Mouse (Mus musculus) naive thymus-derived CD4-positive, alpha-beta T cell, adult 2 months (primary cell): Measurements from ENCODE around the gene Mbtps1.
A peak's percentile ranks its signal among the peaks of the same experiment; 100 is the strongest.

Experiments used
- DNase-seq: peaks from one replicate; pipeline ENCODE4 v3.0.0-alpha.2; 2011; ENCODE audit warnings: low read depth

The Mbtps1 gene

GRCm38 (mm10) chr8:119557821-119558602 is 523 bp downstream of the Mbtps1 start:
- DNase-seq: no peak

DNA sequence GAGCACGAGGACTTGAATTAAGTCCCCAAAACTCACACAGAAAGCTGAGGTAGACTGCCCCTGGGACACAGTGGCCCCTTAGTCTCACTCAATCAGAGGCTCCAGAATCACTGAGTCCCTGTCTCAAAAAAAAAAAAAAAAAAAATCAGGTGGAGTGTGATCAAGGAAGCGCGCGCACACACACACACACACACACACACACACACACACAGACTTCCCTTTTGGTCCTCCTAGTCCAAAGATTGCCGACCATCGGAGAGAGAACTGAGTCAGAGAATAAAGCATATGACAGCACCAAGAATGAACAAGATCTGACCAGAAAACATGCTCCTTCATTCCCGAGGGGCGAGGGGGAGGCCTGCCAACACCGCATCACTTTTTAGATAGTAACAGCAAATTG is 1.4 kb downstream of the Mbtps1 start:
- DNase-seq: no peak

DNA sequence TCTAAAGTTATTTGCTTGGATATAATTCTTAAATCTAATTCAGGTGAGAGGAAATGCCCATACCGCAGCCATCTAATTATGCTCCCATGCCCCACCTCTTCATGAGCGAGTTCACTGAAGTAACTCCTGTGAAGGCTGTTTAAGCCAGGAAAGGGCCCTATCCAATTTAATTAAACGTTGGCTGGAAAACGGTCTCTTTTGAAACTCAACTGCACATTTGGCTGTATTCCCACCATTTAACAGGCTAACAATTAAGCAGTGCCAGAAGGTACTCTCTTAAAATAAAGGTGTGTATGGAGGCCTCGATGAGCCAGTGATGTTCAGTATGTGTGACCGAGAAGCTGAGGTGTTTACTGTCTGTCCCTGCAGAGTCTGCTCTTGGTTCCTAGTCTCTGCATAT is 2.7 kb downstream of the Mbtps1 start:
- DNase-seq: no peak

GRCm38 (mm10) chr8:119552967-119553366 is 5.6 kb downstream of the Mbtps1 start:
- no peak for DNase-seq

DNA sequence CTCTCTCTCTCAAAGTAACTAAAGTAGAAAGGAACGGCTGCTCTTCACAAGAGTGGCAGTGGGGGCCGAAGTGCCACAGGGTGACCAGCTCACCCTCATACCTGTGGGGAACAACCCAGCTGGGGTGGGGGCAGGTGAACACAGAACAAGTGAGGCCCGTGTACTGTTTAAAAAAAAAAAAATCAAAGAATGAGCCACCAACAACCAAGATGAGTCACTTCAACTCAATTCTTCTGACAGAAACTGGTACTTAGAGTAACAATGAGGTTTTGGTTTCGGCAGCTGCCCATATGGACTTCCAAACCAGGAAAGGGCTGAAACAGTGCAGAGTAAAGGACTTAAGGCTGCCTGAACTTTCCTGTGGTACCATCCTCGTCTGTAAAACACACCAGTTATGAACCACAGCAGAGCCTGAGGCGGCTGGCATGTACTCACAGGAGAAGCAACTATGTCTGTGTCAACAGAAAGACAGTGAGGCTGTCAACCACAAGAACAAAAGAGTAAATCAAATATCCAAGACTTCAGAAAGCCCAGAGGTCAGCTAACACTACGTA is 9.9 kb downstream of the Mbtps1 start:
- no peak for DNase-seq

- DNase-seq: peak; percentile 46
Measured at GRCm38 (mm10) chr8:119547019-119547691, 11.4 kb downstream of the Mbtps1 start.

GRCm38 (mm10) chr8:119545791-119546190 is 12.7 kb downstream of the Mbtps1 start:
- peak; percentile 60 for DNase-seq

DNA sequence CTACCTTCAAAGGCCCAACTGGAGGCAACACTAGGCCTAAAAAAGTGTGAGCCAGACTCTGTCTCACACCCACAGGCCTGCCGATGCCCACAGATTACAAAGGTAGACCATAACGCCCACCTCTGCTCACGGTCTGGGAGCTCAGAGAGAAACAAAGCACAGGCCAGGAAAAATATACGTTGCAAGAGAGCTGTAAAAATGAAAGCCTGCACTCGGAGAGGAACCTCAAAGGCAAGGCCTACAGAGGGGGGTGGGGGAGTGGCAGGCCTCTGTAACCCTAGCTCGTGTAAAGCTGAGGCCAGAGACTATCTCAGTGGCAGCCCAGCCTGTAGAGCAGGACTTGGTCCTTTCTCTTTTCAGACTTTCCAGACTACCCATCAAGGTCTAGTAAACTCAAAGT is 13.4 kb downstream of the Mbtps1 start:
- peak; percentile 54 for DNase-seq

DNA sequence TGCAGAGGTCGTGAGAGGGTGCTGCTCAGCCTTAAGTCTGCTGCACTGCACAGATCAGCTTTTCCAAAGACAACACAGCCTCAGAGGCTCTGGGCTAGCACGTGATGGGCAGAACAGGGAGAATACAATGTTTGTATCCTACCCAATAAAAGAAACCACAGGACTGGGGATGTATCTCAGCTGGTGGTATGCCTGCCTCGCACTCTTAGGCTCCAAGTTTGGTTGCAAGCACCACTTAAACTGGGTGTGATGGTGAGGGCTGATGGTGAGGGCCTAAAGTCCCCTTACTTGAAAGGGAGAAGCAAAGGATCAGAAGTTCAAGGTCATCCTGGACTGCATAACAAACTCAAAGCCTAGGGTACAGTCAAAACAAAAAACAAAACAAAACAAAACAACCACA is 13.9 kb downstream of the Mbtps1 start:
- no peak for DNase-seq

- DNase-seq: no peak
Measured at GRCm38 (mm10) chr8:119531973-119532372, 26.6 kb downstream of the Mbtps1 start.

GRCm38 (mm10) chr8:119531397-119531796 is 27.1 kb downstream of the Mbtps1 start:
- no peak for DNase-seq

GRCm38 (mm10) chr8:119530937-119531336 is 27.6 kb downstream of the Mbtps1 start:
- DNase-seq: no peak

DNA sequence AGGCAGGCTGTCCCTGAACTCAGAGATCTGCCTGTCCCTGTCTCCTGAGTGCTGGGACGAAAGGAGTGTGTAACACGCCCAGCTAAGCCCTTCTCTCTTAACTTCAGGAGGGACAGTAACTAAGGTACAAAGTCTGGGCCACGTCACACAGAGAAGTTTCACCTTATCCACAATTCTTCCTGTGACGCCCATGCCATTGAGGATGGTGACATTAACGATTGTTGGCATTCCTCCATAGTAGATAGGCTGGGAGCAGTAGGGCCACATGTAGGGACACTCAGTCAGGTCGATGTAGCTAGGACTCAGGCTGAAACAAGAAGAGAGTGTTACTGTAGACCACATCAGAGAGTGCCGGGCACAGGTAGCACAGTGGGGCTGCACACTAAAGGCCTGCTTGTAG is 29.8 kb downstream of the Mbtps1 start:
- DNase-seq: no peak

- DNase-seq: no peak
Measured at GRCm38 (mm10) chr8:119520102-119520501, 38.4 kb downstream of the Mbtps1 start.

DNA sequence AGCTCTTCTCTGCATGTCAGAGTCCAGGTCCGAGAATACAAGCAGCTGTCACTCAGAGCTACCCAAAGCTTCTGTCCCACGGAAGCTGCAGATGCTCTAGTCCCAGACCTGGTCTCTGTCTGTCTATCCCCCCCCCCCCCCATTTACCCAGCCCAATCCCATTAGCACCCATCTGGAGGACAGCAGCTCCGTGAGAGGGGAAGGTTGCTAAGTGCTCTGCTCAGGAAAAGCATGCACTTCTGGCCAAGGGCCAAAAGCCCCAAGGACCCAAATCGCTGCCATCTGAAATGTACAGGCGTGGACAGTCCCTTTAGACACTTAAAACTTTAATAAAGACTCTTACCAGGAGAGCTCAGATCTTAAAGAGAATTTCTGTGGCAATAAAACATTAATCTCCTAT is 41.9 kb downstream of the Mbtps1 start:
- no peak for DNase-seq

DNA sequence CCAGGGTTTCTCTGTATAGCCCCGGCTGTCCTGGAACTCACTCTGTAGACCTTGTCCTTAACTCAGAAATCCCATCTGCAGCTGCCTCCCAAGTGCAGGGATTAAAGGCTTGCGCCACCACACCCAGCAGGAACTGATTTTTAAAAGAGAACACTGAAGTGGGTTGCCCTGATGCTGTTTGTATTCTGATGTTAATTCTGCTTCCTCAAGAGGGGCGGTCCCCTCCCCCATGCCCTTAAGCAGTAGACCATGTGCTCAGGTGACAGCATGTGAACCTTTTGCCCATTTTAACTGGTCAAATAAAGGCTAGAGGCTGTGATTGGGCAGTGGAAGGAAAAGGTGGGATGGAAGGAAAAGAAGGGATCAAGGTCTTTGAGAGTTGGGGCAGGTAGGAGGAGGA is 42.8 kb downstream of the Mbtps1 start:
- no peak for DNase-seq

- DNase-seq: no peak
Measured at GRCm38 (mm10) chr8:119514940-119515339, 43.6 kb downstream of the Mbtps1 start.

DNA sequence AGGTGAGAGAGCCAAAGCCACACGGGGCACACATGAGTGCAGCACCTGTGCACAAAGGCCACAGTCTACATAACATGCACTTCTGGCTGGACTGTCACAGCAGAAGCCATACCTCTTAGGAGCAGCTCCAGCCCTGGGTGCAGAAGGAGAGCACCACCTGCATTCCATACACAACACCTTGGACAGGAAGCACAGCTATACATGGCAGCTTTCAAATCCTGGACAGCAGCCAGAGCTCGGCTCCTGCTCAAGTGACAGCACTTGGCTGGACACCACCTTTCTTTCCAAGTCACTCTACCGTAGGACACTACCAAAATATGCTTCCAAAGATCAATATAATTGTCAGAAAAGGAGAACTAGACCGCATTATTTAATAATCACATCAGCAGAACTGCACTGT is 45.1 kb downstream of the Mbtps1 start:
- no peak for DNase-seq

DNA sequence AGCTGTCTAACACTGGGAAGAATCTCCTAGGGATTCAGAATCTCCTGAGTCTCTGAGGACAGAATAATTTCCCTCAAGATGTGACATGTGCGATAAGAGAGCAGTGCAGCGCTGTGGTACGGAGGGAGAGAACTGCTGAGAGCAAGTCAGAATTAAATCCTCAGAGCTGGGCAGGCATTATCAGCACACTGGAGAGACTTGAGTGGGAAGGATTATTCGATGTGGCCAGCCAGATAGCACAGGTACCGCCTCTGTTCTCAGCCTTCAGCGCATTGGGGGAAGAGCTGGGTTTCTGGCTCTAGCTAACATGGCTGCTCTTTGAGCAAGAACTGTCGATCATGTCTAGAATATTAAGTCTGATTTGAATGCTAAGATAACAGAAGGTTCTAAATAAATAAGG is 46.8 kb downstream of the Mbtps1 start:
- DNase-seq: no peak

GRCm38 (mm10) chr8:119510471-119510870 is 48.1 kb downstream of the Mbtps1 start:
- DNase-seq: no peak

DNA sequence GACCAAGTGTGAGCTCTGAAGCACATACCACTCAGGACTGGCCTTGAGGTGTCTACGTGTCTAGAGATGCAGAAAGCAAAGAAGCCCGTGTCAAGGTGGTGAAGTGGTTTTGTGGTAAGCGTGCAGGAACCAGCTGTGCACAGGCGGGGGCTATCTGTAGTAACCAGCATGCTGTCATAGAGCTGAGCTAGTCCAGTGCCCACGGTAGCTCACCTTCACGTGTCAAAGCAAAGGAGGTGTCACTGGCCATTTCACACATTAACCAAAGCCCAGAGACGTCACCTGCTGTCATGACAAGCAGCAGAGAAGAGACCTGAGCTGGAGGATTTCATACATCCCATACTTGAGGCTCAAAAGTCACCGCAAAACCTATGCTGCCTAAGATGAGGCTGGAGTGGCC is 52.4 kb downstream of the Mbtps1 start:
- DNase-seq: no peak

DNA sequence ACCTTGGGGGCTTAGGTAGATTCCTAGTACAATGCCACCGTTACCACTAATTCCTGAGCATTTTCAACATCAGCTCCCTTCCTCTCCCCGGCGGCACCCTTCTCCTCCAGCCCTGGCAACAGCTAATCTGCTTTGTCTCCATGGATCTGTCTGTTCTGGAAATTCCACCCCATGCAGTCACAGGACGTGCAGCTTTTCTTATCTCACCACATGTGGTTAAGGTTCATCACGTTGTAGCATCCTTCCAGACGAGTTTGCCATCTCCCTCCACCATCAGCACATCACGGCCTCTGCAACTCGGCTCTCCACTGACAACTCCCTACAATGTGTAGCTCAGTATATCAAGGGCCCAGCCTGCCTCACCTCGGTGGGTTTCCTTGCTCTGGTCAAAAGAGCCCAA is 53.0 kb downstream of the Mbtps1 start:
- DNase-seq: no peak

DNA sequence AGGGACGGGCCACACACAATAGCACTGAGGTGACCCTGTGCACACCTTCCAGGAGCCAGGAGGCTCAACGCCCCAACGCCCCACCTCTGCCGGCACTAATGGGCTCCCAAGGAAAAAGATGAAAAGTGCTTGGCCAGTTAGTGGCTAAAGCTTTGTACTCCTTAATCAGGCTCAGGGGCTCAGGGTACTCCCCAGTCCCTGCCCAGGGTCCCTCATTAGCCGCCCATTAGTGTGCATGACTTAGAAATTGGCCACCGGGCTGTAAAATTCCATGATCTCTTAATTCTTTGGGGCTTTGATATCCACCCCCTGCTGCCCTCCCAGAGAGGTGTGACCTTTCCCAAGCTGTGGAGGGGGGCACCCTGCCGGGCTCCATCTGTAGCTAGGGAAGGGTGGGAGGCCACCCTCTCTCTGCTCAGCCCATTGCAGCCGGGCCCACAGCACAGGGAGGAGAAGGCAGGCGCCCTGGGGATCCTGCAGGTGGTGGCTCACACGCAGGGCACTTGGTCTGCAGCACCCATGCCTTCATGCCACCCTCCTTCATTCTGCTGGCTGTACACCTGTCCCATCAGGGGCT is 55.3 kb downstream of the Mbtps1 start:
- no peak for DNase-seq
